Mouse (Mus musculus) CH12.LX (cell line): ENCODE results near the gene Proser3.

ENCODE experiments used
- CHD1 ChIP-seq: IDR thresholded peaks from 2 replicates; pipeline ENCODE4 v1.6.1; 2012; ENCODE audit warnings: low read depth, low read length, improper control_type of control experiment, inconsistent platforms
- CTCF ChIP-seq, 2 experiments: IDR thresholded peaks in 1 of 2; conservative IDR thresholded peaks in 1 of 2; 2 replicates each; pipeline ENCODE4 v1.5.1; 2011 to 2012; ENCODE audit warnings: low read depth in 2 of 2, low read length in 2 of 2, improper control_type of control experiment in 1 of 2, inconsistent platforms in 1 of 2, mild to moderate bottlenecking in 1 of 2, moderate library complexity in 1 of 2
- EP300 ChIP-seq: IDR thresholded peaks from 2 replicates; pipeline ENCODE4 v1.6.1; 2011; ENCODE audit warnings: low read length, improper control_type of control experiment
- HCFC1 ChIP-seq: IDR thresholded peaks from 2 replicates; pipeline ENCODE4 v1.6.1; 2012; ENCODE audit warnings: low read depth, mild to moderate bottlenecking, inconsistent platforms, low read length, improper control_type of control experiment
- JUND ChIP-seq: conservative IDR thresholded peaks from 2 replicates; pipeline ENCODE4 v1.6.1; 2011; ENCODE audit warnings: low read depth, low read length, improper control_type of control experiment
- KAT2A ChIP-seq: IDR thresholded peaks from 2 replicates; pipeline ENCODE4 v1.6.1; 2012; ENCODE audit warnings: low read length, improper control_type of control experiment, inconsistent platforms; ENCODE audit not compliant: insufficient replicate concordance
- MAFK ChIP-seq: IDR thresholded peaks from 2 replicates; pipeline ENCODE4 v1.6.1; 2011; ENCODE audit warnings: low read length, improper control_type of control experiment; ENCODE audit not compliant: insufficient replicate concordance
- MAX ChIP-seq: IDR thresholded peaks from 2 replicates; pipeline ENCODE4 v1.6.1; 2011; ENCODE audit warnings: low read length, improper control_type of control experiment
- MAZ ChIP-seq: IDR thresholded peaks from 2 replicates; pipeline ENCODE4 v1.6.1; 2012; ENCODE audit warnings: low read depth, mild to moderate bottlenecking, inconsistent platforms, low read length, improper control_type of control experiment, moderate library complexity
- MYC ChIP-seq: IDR thresholded peaks from 2 replicates; pipeline ENCODE4 v1.6.1; 2011; ENCODE audit warnings: low read depth, mild to moderate bottlenecking, improper control_type of control experiment, low read length
- POLR2A ChIP-seq: IDR thresholded peaks from 2 replicates; pipeline ENCODE4 v1.6.1; 2011; ENCODE audit warnings: low read depth, mild to moderate bottlenecking, improper control_type of control experiment, low read length
- TCF12 ChIP-seq: IDR thresholded peaks from 2 replicates; pipeline ENCODE4 v1.6.1; 2014; ENCODE audit warnings: low read depth, mild to moderate bottlenecking, inconsistent platforms, low read length, improper control_type of control experiment

GRCm38 (mm10) chr7:30598786-30599185 is 46.7 kb upstream of the Proser3 start, which contains the start of gene Zbtb32:
- TF ChIP-seq MAX (no peak), HCFC1 (no peak), CTCF (conservative IDR thresholded peaks at IDR 0.05 in 1 of 2, IDR thresholded peaks at IDR 0.05 in 1 of 2; ENCODE audit: low read depth in 2 of 2, low read length in 2 of 2) (no peak), MAFK (no peak), TCF12 (no peak), CHD1 (no peak), EP300 (no peak), KAT2A (no peak), MAZ (no peak), MYC (no peak), POLR2A (no peak), JUND (no peak)
